Mouse (Mus musculus) lung, adult 18-20 months (tissue): ENCODE data around the gene Gm3642.
A peak's percentile ranks its signal among the peaks of the same experiment; 100 is the strongest.
"Not testable (repeated sequence)": the region's sequence is repeated elsewhere in the genome, so short reads cannot be mapped to it uniquely, and the experiment has no call there.

Experiments used
- DNase-seq, 2 experiments: peaks; one replicate each; pipeline ENCODE4 v3.0.0; 2022; ENCODE audit warnings: mixed read lengths in 2 of 2

The Gm3642 gene

GRCm38 (mm10) chr14:6840211-6840610 is at the start of gene Gm3642:
Gene Gm3642, minus strand, starts transcription at chr14:6840311.
- not testable (repeated sequence) for DNase-seq

- peak in 1 of 2 experiments; percentile 2 for DNase-seq
Observed at GRCm38 (mm10) chr14:6889521-6890012, 49.5 kb upstream of the Gm3642 start, which contains the start of gene Gm3667. Gene Gm3667, minus strand, starts transcription at chr14:6889962.

- DNase-seq, result not testable (repeated sequence)
Observed at GRCm38 (mm10) chr14:6888811-6889210, 48.7 kb upstream of the Gm3642 start.

- DNase-seq, result not testable (repeated sequence)
Observed at GRCm38 (mm10) chr14:6823297-6823696, 16.8 kb downstream of the Gm3642 start.
